Mouse (Mus musculus) R1 (cell line): Measurements from ENCODE around the gene Ccdc40.

Source experiments
- DNase-seq: peaks from one replicate; pipeline ENCODE4 v3.0.0-alpha.2; 2018; ENCODE audit warnings: low read depth, low spot score

The Ccdc40 gene

GRCm38 (mm10) chr11:119285791-119286527, 57.6 kb downstream of the Ccdc40 start:
- DNase-seq = no peak

GRCm38 (mm10) chr11:119287207-119287992, 59.0 kb downstream of the Ccdc40 start:
- DNase-seq = no peak

GRCm38 (mm10) chr11:119292861-119293260, 64.5 kb downstream of the Ccdc40 start:
- DNase-seq = peak; percentile 91

GRCm38 (mm10) chr11:119297996-119298395, 69.6 kb downstream of the Ccdc40 start:
- DNase-seq = no peak

- no peak for DNase-seq
Observed at GRCm38 (mm10) chr11:119298917-119299316, 70.5 kb downstream of the Ccdc40 start.

- DNase-seq = peak; percentile 96
Observed at GRCm38 (mm10) chr11:119299391-119300245, 71.2 kb downstream of the Ccdc40 start, which contains the start of gene Eif4a3. Gene Eif4a3, minus strand, starts transcription at chr11:119300089.

GRCm38 (mm10) chr11:119300246-119300935, 72.0 kb downstream of the Ccdc40 start:
- no peak for DNase-seq

GRCm38 (mm10) chr11:119300986-119301385, 72.6 kb downstream of the Ccdc40 start:
- DNase-seq = no peak

- DNase-seq = peak; percentile 84
Observed at GRCm38 (mm10) chr11:119304904-119305712, 76.7 kb downstream of the Ccdc40 start.

- DNase-seq = no peak
Observed at GRCm38 (mm10) chr11:119306762-119307657, 78.6 kb downstream of the Ccdc40 start.

GRCm38 (mm10) chr11:119307658-119307867, 79.2 kb downstream of the Ccdc40 start, which contains the start of gene Card14:
Gene Card14, plus strand, starts transcription at chr11:119307768.
- DNase-seq = no peak

GRCm38 (mm10) chr11:119307916-119308315, 79.5 kb downstream of the Ccdc40 start:
- no peak for DNase-seq

- peak; percentile 58 for DNase-seq
Observed at GRCm38 (mm10) chr11:119310621-119311020, 82.2 kb downstream of the Ccdc40 start.

- DNase-seq = no peak
Observed at GRCm38 (mm10) chr11:119314252-119314936, 86.0 kb downstream of the Ccdc40 start.
